Mouse (Mus musculus) kidney, postnatal 0 days (tissue): Measurements from ENCODE around the gene Agxt2. TPM values are rescaled to one million over a fixed set of nuclear protein-coding genes. Genes with fewer than 3 reads are reported as not detected.

Source experiments
- ATAC-seq: fragments of 200-750 bp; cut with Nextera tagmentation; replicated peaks from 2 replicates; pipeline ENCODE4 v1.8.0; 2017; ENCODE audit warnings: low read depth, moderate number of reproducible peaks, moderate TSS enrichment, moderate library complexity; ENCODE audit not compliant: low FRiP score
- DNase-seq: peaks from one replicate; pipeline ENCODE4 v3.0.0-alpha.2; 2016; ENCODE audit warnings: low spot score
- H3K27ac ChIP-seq: fragments of 300-500 bp; sonication (generic); 2 replicates; pipeline ENCODE4 v1.5.1; 2014; ENCODE audit warnings: mild to moderate bottlenecking
- H3K27me3 ChIP-seq: fragments of 300-500 bp; sonication (generic); 2 replicates; pipeline ENCODE4 v1.6.1; 2014; ENCODE audit warnings: low read length, mixed read lengths; ENCODE audit not compliant: insufficient read depth
- H3K36me3 ChIP-seq: fragments of 300-500 bp; sonication (generic); 2 replicates; pipeline ENCODE4 v1.6.1; 2014; ENCODE audit warnings: low read length, mixed read lengths; ENCODE audit not compliant: insufficient read depth
- H3K4me1 ChIP-seq: fragments of 300-500 bp; sonication (generic); replicated peaks from 2 replicates; pipeline ENCODE4 v1.6.1; 2014; ENCODE audit warnings: antibody characterized with exemption, low read length, mixed read lengths; ENCODE audit not compliant: insufficient read depth
- H3K4me2 ChIP-seq: fragments of 300-500 bp; sonication (generic); 2 replicates; pipeline ENCODE4 v1.6.1; 2014; ENCODE audit warnings: mild to moderate bottlenecking, low read length, moderate library complexity, mixed read lengths
- H3K4me3 ChIP-seq: fragments of 300-500 bp; sonication (generic); replicated peaks from 2 replicates; pipeline ENCODE4 v1.5.1; 2014; ENCODE audit warnings: low read depth, low read length
- H3K9ac ChIP-seq: fragments of 300-500 bp; sonication (generic); 2 replicates; pipeline ENCODE4 v1.6.1; 2014; ENCODE audit warnings: low read depth, low read length
- H3K9me3 ChIP-seq: fragments of 300-500 bp; sonication (generic); replicated peaks from 2 replicates; pipeline ENCODE4 v1.6.1; 2016; ENCODE audit warnings: low read length, inconsistent platforms, mixed read lengths
- CTCF ChIP-seq: IDR thresholded peaks from 2 replicates; pipeline ENCODE4 v1.5.1; 2016; ENCODE audit warnings: antibody characterized with exemption, low read depth, mild to moderate bottlenecking, moderate library complexity
- WGBS: fragments of 180-500 bp; shearing (Covaris S2); extraction: QIAGEN DNeasy Blood & Tissue Kit; methylation state at CpG from one replicate; pipeline ENCODE4 v1.1.7; 2014; 5-methylcytosine and 5-hydroxymethylcytosine counted together
- polyA plus RNA-seq: library from polyadenylated mRNA; unstranded; fragments of >200 nt; fragmentation: Nextera tagmentation; extraction: Ambion mirVana; gene quantifications from 2 replicates; pipeline ENCODE4 v1.2.1, GENCODE M21; 2015

Agxt2 gene
- polyA plus RNA-seq, 1 experiment from 2014 or later, result 17.8 TPM

- no peak for TF ChIP-seq CTCF
- no peak for DNase-seq
- 75% methylated on average over 3 of the region's 3 CpGs for WGBS
- H3K9ac ChIP-seq, result no peak overlapping the region
- H3K4me1 ChIP-seq, result no peaks in the 10 kb centered on the region
- no peaks in the 10 kb centered on the region for H3K9me3 ChIP-seq
- H3K27ac ChIP-seq, result no peak overlapping the region
- no peak for ATAC-seq
- no peak overlapping the region for H3K4me2 ChIP-seq
- H3K4me3 ChIP-seq, result no peak overlapping the region
- H3K36me3 ChIP-seq, result no peaks in the 10 kb centered on the region
- no peaks in the 10 kb centered on the region for H3K27me3 ChIP-seq
Observed at GRCm38 (mm10) chr15:10338606-10339005, 19.7 kb upstream of the Agxt2 start.

- ATAC-seq (no peak; the same call in 1 of the 2 replicates), DNase-seq (peak; percentile 34)
- WGBS, result 46% methylated on average over 6 of the region's 6 CpGs
- Histone ChIP-seq H3K27ac (peak overlapping the region; percentile 57), H3K4me2 (no peak overlapping the region), H3K27me3 (no peaks in the 10 kb centered on the region), H3K4me1 (no peaks in the 10 kb centered on the region), H3K9ac (no peak overlapping the region), H3K9me3 (no peaks in the 10 kb centered on the region), H3K36me3 (no peaks in the 10 kb centered on the region), H3K4me3 (no peak overlapping the region)
- TF ChIP-seq CTCF, result no peak
Observed at GRCm38 (mm10) chr15:10347044-10347443, 11.3 kb upstream of the Agxt2 start.

- ATAC-seq, result no peak
- Histone ChIP-seq H3K4me1 (no peaks in the 10 kb centered on the region), H3K36me3 (no peaks in the 10 kb centered on the region), H3K4me3 (no peak overlapping the region), H3K27me3 (no peaks in the 10 kb centered on the region), H3K9ac (no peak overlapping the region), H3K9me3 (no peaks in the 10 kb centered on the region), H3K4me2 (no peak overlapping the region), H3K27ac (no peak overlapping the region)
- no peak for DNase-seq
- 83% methylated on average over 2 of the region's 2 CpGs for WGBS
- no peak for TF ChIP-seq CTCF
Observed at GRCm38 (mm10) chr15:10366331-10366730, 8.0 kb downstream of the Agxt2 start.

GRCm38 (mm10) chr15:10375404-10375803 lies 17.1 kb downstream of the Agxt2 start:
- DNase-seq (no peak), ATAC-seq (no peak)
- Histone ChIP-seq H3K9me3 (no peaks in the 10 kb centered on the region), H3K9ac (no peak overlapping the region), H3K4me3 (no peak overlapping the region), H3K27ac (no peak overlapping the region), H3K4me2 (no peak overlapping the region), H3K36me3 (no peaks in the 10 kb centered on the region), H3K4me1 (no peaks in the 10 kb centered on the region), H3K27me3 (no peaks in the 10 kb centered on the region)
- WGBS, result 78% methylated on average over 3 of the region's 3 CpGs
- no peak for TF ChIP-seq CTCF

GRCm38 (mm10) chr15:10378338-10378959 lies 20.1 kb downstream of the Agxt2 start:
- no peak overlapping the region for H3K27ac ChIP-seq
- no peak for TF ChIP-seq CTCF
- no peak overlapping the region for H3K4me3 ChIP-seq
- H3K4me2 ChIP-seq, result no peak overlapping the region
- no peaks in the 10 kb centered on the region for H3K9me3 ChIP-seq
- H3K36me3 ChIP-seq, result no peaks in the 10 kb centered on the region
- 89% methylated on average over 4 of the region's 4 CpGs for WGBS
- no peaks in the 10 kb centered on the region for H3K4me1 ChIP-seq
- ATAC-seq, result no peak
- DNase-seq, result no peak
- H3K27me3 ChIP-seq, result no peaks in the 10 kb centered on the region
- no peak overlapping the region for H3K9ac ChIP-seq

GRCm38 (mm10) chr15:10379757-10380458 lies 21.6 kb downstream of the Agxt2 start:
- H3K4me2 ChIP-seq, result no peak overlapping the region
- no peak for ATAC-seq
- no peak for DNase-seq
- H3K27me3 ChIP-seq, result no peaks in the 10 kb centered on the region
- TF ChIP-seq CTCF, result no peak
- no peak overlapping the region for H3K4me3 ChIP-seq
- no peaks in the 10 kb centered on the region for H3K9me3 ChIP-seq
- no peaks in the 10 kb centered on the region for H3K4me1 ChIP-seq
- no peak overlapping the region for H3K27ac ChIP-seq
- H3K9ac ChIP-seq, result no peak overlapping the region
- 86% methylated on average over 3 of the region's 3 CpGs for WGBS
- no peaks in the 10 kb centered on the region for H3K36me3 ChIP-seq

- ATAC-seq, result no peak
- H3K27ac ChIP-seq, result no peak overlapping the region
- no peak for DNase-seq
- no peaks in the 10 kb centered on the region for H3K27me3 ChIP-seq
- no peak overlapping the region for H3K9ac ChIP-seq
- H3K9me3 ChIP-seq, result no peaks in the 10 kb centered on the region
- no peak for TF ChIP-seq CTCF
- no peaks in the 10 kb centered on the region for H3K4me1 ChIP-seq
- no peak overlapping the region for H3K4me3 ChIP-seq
- WGBS, result 75% methylated on average over 2 of the region's 2 CpGs
- no peaks in the 10 kb centered on the region for H3K36me3 ChIP-seq
- no peak overlapping the region for H3K4me2 ChIP-seq
Observed at GRCm38 (mm10) chr15:10387263-10387662, 28.9 kb downstream of the Agxt2 start.
